Mouse (Mus musculus) gastrocnemius, postnatal 14 days (tissue): ENCODE measurements around the gene Rhbdl3. TPM values are rescaled to one million over a fixed set of nuclear protein-coding genes. Genes with fewer than 3 reads are reported as not detected.

Source experiments
- DNase-seq: peaks from one replicate; pipeline ENCODE4 v3.0.0; 2021; ENCODE audit warnings: mixed read lengths
- intact Hi-C: fragments of 180-260 bp; cut with DNase I; formaldehyde crosslinking; loops from one replicate; pipeline ENCODE4 v1.15.1; 2025; ENCODE audit warnings: low total_unique reads
- long read RNA-seq, 2 experiments: library from polyadenylated mRNA; stranded (forward); transcript quantifications; one replicate each; pipeline ENCODE4 v2.0.0; 2021
- total RNA-seq, 2 experiments: library from RNA; stranded (reverse); gene quantifications; 2 replicates each; pipeline ENCODE4 v1.2.3; 2021

Rhbdl3 gene
- 10 to 100 TPM; 10.6 to 11.4 TPM for total RNA-seq
- long read RNA-seq, experiment 1, transcript Rhbdl3-201 (9 exons, 3,736 nt): major isoform, 15 of 23 reads
- long read RNA-seq, experiment 1, partial matches to known transcripts: 3 of 23 reads
- long read RNA-seq, experiment 1, other reads (novel, unspliced or antisense): 5 of 23 reads
- long read RNA-seq, experiment 2, transcript Rhbdl3-201 (9 exons, 3,736 nt): major isoform, 16 of 27 reads
- long read RNA-seq, experiment 2, partial matches to known transcripts: 2 of 27 reads
- long read RNA-seq, experiment 2, other reads (novel, unspliced or antisense): 9 of 27 reads

- intact Hi-C loops: no loop called here
Measured at GRCm38 (mm10) chr11:80300551-80301315, at the start of gene Rhbdl3. TSS of gene Rhbdl3 (plus strand) at chr11:80300912.

DNA sequence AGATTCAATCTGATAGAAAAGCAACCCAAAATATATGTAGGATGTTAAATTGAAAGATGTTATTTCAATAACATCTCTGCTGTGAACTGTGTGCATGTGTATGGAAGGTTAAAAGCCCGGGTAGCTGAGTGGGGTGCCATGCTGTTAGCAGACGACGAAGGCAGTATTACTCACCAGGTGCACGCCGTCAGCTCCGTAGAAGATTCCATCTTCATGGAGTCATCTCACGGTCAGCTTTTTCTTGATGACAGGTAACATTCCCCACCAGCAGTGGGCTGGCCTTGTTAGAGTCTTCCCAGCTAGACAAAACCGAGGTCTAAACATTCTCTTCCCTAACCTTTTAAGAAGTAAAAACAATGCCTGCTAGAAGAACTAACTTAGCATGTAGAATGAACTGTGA is 36.6 kb upstream of the Rhbdl3 start:
- DNase-seq: no peak
- intact Hi-C loops: no loop called here

More at GRCm38 (mm10) chr11:80300551-80301315, at the start of gene Rhbdl3:
- peak; percentile 83 for DNase-seq

DNA sequence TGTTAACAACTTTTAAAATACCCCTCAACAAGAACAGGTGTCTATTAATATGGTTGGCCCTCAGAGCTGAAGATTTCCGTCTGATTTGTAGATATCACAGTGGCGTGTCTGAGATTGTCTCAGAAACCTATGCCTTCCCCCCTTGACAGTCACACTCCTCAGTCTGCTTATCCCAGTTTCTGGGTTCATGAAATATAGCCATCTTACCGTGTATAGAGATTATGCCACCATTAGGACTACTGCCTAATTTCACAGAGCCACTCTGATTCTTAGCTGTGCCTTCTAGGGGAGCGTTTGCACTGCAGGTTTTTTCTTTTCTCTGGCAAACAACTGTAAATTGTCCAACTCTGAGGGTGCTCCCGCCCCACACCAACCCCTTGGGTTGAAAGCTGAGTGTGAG is 29.6 kb upstream of the Rhbdl3 start:
- DNase-seq: no peak
- intact Hi-C loops: no loop called here

GRCm38 (mm10) chr11:80275011-80275410 is 25.7 kb upstream of the Rhbdl3 start:
- DNase-seq: no peak
- intact Hi-C loops: no loop called here

- intact Hi-C loops: no loop called here
- no peak for DNase-seq
Measured at GRCm38 (mm10) chr11:80278054-80278453, 22.7 kb upstream of the Rhbdl3 start.

DNA sequence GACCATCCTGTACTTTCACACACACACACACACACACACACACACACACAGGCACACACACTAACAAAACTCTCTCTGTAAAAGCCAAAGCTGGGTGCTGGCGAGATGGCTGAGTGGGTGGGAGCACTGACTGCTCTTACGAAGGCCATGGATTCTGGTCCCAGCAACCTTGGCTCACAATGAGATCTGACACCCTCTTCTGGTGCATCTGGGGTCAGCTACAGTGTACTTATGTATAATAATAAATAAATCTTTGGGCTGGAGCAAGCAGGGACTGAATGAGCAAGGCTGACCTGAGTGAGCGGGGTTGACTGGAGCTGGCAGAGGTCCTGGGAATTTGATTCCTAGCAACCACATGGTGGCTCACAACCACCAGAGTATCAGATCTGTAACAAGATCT is 16.9 kb upstream of the Rhbdl3 start:
- intact Hi-C loops: no loop called here
- DNase-seq: peak; percentile 63

- intact Hi-C loops: loop anchor here (5.0 kb wide), 1 partner anchor 68 kb away; no protein-coding TSS in a partner anchor
- DNase-seq: peak; percentile 55
Measured at GRCm38 (mm10) chr11:80284641-80285040, 16.1 kb upstream of the Rhbdl3 start.

DNA sequence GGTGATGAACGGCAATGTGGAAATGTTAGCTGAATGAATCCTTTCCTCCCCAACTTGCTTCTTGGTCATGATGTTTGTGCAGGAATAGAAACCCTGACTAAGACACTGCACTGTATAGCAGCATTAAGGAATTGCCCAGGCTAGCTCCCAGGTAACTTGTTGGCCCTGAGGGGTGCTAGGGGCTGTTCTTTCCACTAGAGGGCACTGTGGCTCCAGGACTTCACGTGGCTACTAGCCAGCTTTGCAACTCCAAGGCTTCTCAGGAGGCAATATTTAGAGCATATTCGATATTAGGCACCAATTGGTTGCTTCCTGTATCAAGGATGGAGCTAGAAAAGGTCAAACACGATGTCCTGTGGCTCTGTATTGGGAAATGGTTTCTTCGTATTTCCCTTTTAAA is 13.6 kb upstream of the Rhbdl3 start:
- peak; percentile 55 for DNase-seq
- intact Hi-C loops: loop anchor here (5.0 kb wide), 1 partner anchor 65 kb away; no protein-coding TSS in a partner anchor

DNA sequence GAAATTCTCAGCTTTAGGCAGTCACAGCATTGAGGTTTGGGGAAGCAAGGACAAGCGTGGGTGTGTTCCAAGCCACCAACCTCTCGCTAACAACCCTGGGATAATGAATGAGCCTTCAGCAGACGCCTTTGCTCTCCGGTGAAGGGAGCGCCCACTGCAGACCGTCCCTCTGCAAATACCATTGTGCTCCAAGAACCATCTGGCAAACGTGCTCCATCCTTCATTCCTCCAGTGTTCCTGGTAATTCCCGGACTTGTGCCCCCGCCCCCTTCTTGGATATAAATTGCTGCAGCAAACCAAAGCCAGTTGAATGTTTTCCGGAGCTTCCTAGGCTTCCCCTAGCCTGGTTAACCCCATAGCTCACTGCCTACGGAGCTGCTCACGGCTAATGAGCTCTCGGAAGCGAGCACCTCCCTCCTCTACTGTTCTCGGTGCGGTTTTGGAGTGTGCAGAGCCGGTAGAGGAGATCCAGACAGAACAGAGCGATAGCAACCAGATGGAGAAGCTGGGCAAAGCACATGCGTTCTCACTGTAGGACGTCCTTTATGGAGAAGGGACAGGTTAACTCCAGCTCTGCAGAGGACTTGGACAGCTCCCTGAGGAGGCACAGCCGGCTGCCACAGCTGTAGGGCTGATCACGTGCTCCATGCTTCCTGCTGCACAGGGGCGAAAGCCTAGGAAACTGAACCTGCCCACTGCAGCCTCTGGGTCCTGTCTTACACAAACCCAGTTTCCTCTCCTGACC is 10.8 kb upstream of the Rhbdl3 start:
- intact Hi-C loops: loop anchor here (5.0 kb wide), 1 partner anchor 62 kb away; no protein-coding TSS in a partner anchor
- DNase-seq: peak; percentile 27

DNA sequence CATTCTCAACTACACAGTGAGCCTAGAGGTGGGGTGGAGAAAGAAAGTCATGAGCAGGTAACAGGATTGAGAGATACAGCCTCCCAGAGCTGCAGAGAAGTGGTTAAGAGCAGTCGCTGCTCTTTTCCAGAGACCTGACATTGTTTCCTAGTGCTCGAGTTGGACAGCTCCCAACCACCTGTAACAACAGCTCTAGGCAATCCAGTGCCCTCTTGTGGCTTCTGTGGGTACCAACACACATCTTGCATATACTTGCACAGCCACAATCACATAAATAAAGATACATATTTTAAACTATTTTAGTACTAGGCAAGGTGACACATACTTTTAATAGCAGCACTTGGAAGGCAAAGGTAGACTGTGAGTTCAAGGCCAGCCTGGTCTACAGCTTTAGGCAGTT is 9.7 kb upstream of the Rhbdl3 start:
- no peak for DNase-seq
- intact Hi-C loops: no loop called here

DNA sequence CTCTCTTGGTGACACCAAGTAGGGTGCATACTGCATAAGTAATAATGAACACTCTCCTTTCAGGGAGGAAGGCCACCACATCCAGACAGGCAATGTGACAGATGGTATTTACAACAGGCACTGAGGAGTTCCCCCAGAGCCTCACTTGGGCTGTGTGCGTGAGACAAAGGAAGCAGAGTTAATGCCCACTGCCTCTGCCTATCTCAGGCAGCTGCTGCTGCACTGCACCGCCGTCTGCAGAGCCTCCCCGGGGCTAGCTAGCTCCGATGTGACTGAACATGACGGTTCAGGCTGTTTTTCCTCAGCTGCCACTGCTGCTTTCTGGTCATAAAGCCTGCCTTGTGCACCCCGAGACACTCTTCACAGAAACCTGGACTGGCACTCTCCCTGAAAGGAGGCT is 8.2 kb upstream of the Rhbdl3 start:
- intact Hi-C loops: no loop called here
- no peak for DNase-seq

DNA sequence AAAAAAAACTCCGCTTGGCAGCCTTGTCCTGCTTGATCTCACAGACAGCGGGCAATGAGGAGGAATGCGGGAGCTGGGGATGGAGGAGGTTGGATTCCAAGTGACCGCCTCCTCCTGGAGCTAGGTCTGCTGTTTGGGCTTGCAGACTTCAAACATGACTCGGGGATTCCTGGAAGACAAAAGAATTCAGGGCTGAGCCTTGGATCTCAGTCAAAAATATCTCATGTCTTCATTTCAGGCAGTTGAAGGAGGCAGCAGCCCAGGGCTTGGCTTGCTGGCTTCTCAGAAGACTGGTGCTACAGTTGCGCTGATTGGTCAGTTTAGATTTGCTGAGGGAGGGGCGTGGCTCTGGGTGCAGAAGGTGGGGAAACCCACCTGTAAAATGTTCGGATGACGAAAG is 5.6 kb upstream of the Rhbdl3 start:
- intact Hi-C loops: no loop called here

DNA sequence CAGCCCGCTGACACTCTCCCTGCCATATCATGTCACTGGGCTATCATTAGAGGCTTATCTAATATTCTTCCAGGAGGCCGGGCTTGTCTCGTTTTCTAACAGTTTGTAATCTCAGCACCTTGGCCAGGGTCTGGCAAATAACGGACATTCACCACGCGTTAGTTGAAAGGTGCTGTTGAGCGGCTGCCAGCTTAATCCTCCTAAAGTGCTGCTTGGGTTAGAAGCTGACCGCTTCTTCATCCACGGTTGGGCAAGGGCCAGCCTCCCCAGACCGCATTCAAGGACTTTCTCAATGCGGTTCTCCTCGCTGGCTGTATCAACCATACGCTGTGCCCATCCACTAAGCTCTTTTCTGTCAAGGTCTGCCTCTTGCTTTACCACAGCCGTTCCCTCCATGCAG is 4.9 kb upstream of the Rhbdl3 start:
- intact Hi-C loops: no loop called here
- no peak for DNase-seq

More for the DNA sequence above, 5.6 kb upstream of the Rhbdl3 start:
- no peak for DNase-seq

GRCm38 (mm10) chr11:80299513-80300235 is 1.0 kb upstream of the Rhbdl3 start:
- no peak for DNase-seq
- intact Hi-C loops: no loop called here

GRCm38 (mm10) chr11:80301316-80302045 is 769 bp downstream of the Rhbdl3 start:
- DNase-seq: peak; percentile 78
- intact Hi-C loops: no loop called here

DNA sequence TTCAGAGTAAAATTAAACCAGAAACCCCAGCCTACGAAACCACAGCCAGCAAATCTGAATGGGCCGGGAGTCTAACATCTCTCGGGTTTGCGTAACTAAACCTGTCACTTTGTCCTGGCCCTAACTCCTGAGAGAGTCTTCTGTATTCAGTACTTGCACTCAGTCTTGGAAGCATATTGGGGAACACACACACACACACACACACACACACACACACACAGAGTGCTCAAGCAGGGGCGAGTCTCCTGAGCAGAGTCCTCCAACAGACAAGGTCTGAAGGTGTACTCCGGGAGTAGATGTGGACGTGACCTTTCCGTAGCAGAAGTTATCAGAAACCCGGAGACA is 1.3 kb downstream of the Rhbdl3 start:
- DNase-seq: no peak

GRCm38 (mm10) chr11:80302536-80302935 is 1.8 kb downstream of the Rhbdl3 start:
- intact Hi-C loops: no loop called here

More for the DNA sequence above, 1.3 kb downstream of the Rhbdl3 start:
- intact Hi-C loops: no loop called here

GRCm38 (mm10) chr11:80303746-80304145 is 3.0 kb downstream of the Rhbdl3 start:
- intact Hi-C loops: no loop called here
- DNase-seq: no peak

More at GRCm38 (mm10) chr11:80302536-80302935, 1.8 kb downstream of the Rhbdl3 start:
- peak; percentile 66 for DNase-seq

DNA sequence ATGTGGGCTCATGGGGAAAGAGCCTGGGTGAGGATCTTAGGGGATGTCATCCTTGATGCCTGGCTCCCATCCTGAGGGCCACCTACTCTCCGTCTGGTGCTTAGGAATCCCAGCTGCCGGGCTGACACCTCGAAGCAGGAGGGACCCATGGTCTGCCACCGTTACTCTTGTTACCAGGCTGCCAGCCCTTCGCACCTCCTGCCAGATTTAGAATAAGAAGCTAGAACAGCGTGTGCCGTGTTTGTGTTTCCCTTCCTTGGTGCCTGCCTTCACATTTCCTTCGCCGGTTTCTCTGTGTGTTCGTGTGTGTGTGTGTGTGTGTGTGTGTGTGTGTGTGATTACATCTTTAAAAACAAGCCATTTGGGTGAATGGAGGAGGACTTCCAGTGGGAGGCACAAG is 4.1 kb downstream of the Rhbdl3 start:
- intact Hi-C loops: no loop called here
- no peak for DNase-seq
